Comparison of ENCODE assay signal across 8 mouse cellular contexts in genomic region chr1:134120179-134120578, GRCm38 (mm10). TPM values are rescaled to one million over a fixed set of nuclear protein-coding genes. Genes with fewer than 3 reads are reported as not detected.
A peak's percentile ranks its signal among the peaks of the same experiment; 100 is the strongest.
DNase-seq lines count a peak whose midpoint lies in the region; ATAC-seq and TF ChIP-seq lines count a peak whose summit lies in the region.

No protein-coding gene starts in this region.

- H3K9me3 ChIP-seq in embryonic facial prominence, embryonic 11.5 days (replicated peaks; ENCODE audit: control insufficient read depth, low read length) = no peaks in the 10 kb centered on the region

- no peak overlapping the region for H3K4me3 ChIP-seq in embryonic facial prominence, embryonic 11.5 days (ENCODE audit: low read depth, low read length)
- no peak overlapping the region for H3K4me3 ChIP-seq in heart, adult 2 months
- no peak overlapping the region for H3K4me3 ChIP-seq in lung, adult 2 months (replicated peaks; ENCODE audit: extremely low read depth, low read depth, low read length)

- no peaks in the 10 kb centered on the region for H3K27me3 ChIP-seq in embryonic facial prominence, embryonic 11.5 days (ENCODE audit: control insufficient read depth, insufficient read depth, low read length)
- H3K27me3 ChIP-seq in heart, adult 2 months (ENCODE audit: control insufficient read depth, insufficient read depth, low read length) = no peaks in the 10 kb centered on the region

- no peaks in the 10 kb centered on the region for H3K4me1 ChIP-seq in embryonic facial prominence, embryonic 11.5 days (ENCODE audit: control insufficient read depth, insufficient read depth, low read length)
- H3K4me1 ChIP-seq in heart, adult 2 months (ENCODE audit: control insufficient read depth, insufficient read depth, low read length) = no peaks in the 10 kb centered on the region
- H3K4me1 ChIP-seq in lung, adult 2 months (ENCODE audit: control insufficient read depth, insufficient read depth, low read length) = no peaks in the 10 kb centered on the region

- no peak for ATAC-seq in embryonic facial prominence, embryonic 11.5 days (replicated peaks; ENCODE audit: insufficient number of reproducible peaks, low FRiP score, low TSS enrichment, low read depth)

- no peak overlapping the region for H3K4me2 ChIP-seq in embryonic facial prominence, embryonic 11.5 days (ENCODE audit: low read depth, low read length)

- peak; percentile 56 for DNase-seq in CD4-positive helper T cell, adult 2 months (ENCODE audit: low read depth, low spot score)
- peak; percentile 83 for DNase-seq in adrenal gland, postnatal 25 days
- peak; percentile 93 for DNase-seq in embryonic facial prominence, embryonic 11.5 days (ENCODE audit: low spot score)
- DNase-seq in heart, adult 2 months = peak; percentile 70 to 88
- peak; percentile 94 to 96 for DNase-seq in kidney, postnatal 4 days
- DNase-seq in lung, adult 2 months = peak; percentile 85
- peak; percentile 81 for DNase-seq in ovary, postnatal 10 days (ENCODE audit: low spot score)
- DNase-seq in thymus, postnatal 0 days (ENCODE audit: low spot score) = peak; percentile 76

- intact Hi-C loops in heart, adult 2 months (cut with DNase I) = loop anchor here (1.0 kb wide), 1 partner anchor 212 kb away; the partner anchor contains the start of gene Ppfia4

- no peak for TF ChIP-seq POLR2A in heart, adult 2 months (IDR thresholded peaks at IDR 0.05; ENCODE audit: insufficient read depth, low read depth, low read length)
- TF ChIP-seq POLR2A in lung, adult 2 months (IDR thresholded peaks at IDR 0.05; ENCODE audit: borderline replicate concordance, extremely low read depth, low read depth, low read length) = no peak

- no peak; the same call in 1 of the 2 replicates for TF ChIP-seq CTCF in heart, adult 2 months (IDR thresholded peaks at IDR 0.05)
- peak; percentile 97 for TF ChIP-seq CTCF in lung, adult 2 months (IDR thresholded peaks at IDR 0.05; ENCODE audit: insufficient read depth, low read length)

- no peak overlapping the region for H3K9ac ChIP-seq in embryonic facial prominence, embryonic 11.5 days (replicated peaks; ENCODE audit: low read length)
- no peak overlapping the region for H3K9ac ChIP-seq in heart, adult 2 months (ENCODE audit: low read depth, low read length)

- WGBS in embryonic facial prominence, embryonic 11.5 days = 4% methylated on average over 5 of the region's 5 CpGs
- 3% methylated on average over 5 of the region's 5 CpGs for WGBS in heart, adult 2 months
- 3% methylated on average over 5 of the region's 5 CpGs for whole genome bisulfite sequencing in lung, adult 2 months

- H3K27ac ChIP-seq in embryonic facial prominence, embryonic 11.5 days (replicated peaks; ENCODE audit: low read depth, low read length) = no peak overlapping the region
- H3K27ac ChIP-seq in heart, adult 2 months = no peak overlapping the region

- H3K36me3 ChIP-seq in embryonic facial prominence, embryonic 11.5 days (replicated peaks; ENCODE audit: control insufficient read depth, insufficient read depth, low read depth, low read length) = no peaks in the 10 kb centered on the region
- H3K36me3 ChIP-seq in heart, adult 2 months (ENCODE audit: control insufficient read depth, insufficient read depth, low read length) = no peaks in the 10 kb centered on the region

- no peaks in the 10 kb centered on the region for H3K79me2 ChIP-seq in heart, adult 2 months (replicated peaks; ENCODE audit: control insufficient read depth, insufficient read depth, low read length)

- peak; percentile 86 for TF ChIP-seq EP300 in heart, adult 2 months (IDR thresholded peaks at IDR 0.05; ENCODE audit: insufficient read depth, low read depth, low read length)

RNA-seq across cellular contexts. Expression of gene Chit1, which starts 9.1 kb away (rescaled TPM):
- not detected in 2 replicates for total RNA-seq in adrenal gland, postnatal 25 days (2021)
- polyA plus RNA-seq in embryonic facial prominence, embryonic 11.5 days (2014; fragmentation: Nextera tagmentation; extraction: Ambion mirVana) = not detected in 2 replicates
- not detected for total RNA-seq in heart, adult 2 months (2021)
- polyA plus RNA-seq in heart, adult 2 months (2012; rRNA removed) = 0.16 TPM in 1 of 2 replicates, not detected in the other
- polyA plus RNA-seq in lung, adult 2 months (2012; rRNA removed) = 14.1 TPM in 1 of 2 replicates, not detected in the other
- polyA plus RNA-seq in thymus, postnatal 0 days (2015; fragmentation: Nextera tagmentation; extraction: Ambion mirVana) = 0.72 and 1.1 TPM in 2 replicates

RNA-seq across cellular contexts. Expression of gene Btg2, which starts 41.3 kb away (rescaled TPM):
- 17.8 and 18.1 TPM in 2 replicates for total RNA-seq in adrenal gland, postnatal 25 days (2021)
- 38.1 and 38.9 TPM in 2 replicates for polyA plus RNA-seq in embryonic facial prominence, embryonic 11.5 days (2014; fragmentation: Nextera tagmentation; extraction: Ambion mirVana)
- 10 to 100 TPM; 29.9 to 31.0 TPM for total RNA-seq in heart, adult 2 months (2021)
- 33.5 and 35.9 TPM in 2 replicates for polyA plus RNA-seq in heart, adult 2 months (2012; rRNA removed)
- 75.9 and 109 TPM in 2 replicates for polyA plus RNA-seq in lung, adult 2 months (2012; rRNA removed)
- 315 and 335 TPM in 2 replicates for polyA plus RNA-seq in thymus, postnatal 0 days (2015; fragmentation: Nextera tagmentation; extraction: Ambion mirVana)
